Mouse (Mus musculus): Measurements from ENCODE around the gene Lrrc29.

GRCm38 (mm10) chr8:105343791-105344574, 17.9 kb upstream of the Lrrc29 start:
- no peak for TF ChIP-seq CTCF (conservative IDR thresholded peaks at IDR 0.05; ENCODE audit: low read length)
- no peak for TF ChIP-seq NANOG (IDR thresholded peaks at IDR 0.05; ENCODE audit: borderline replicate concordance, low read length)
- TF ChIP-seq POU5F1 (IDR thresholded peaks at IDR 0.05; ENCODE audit: borderline replicate concordance, low read length): no peak

Measured in E14TG2a.4 (cell line).